Mouse (Mus musculus) megakaryocyte, embryonic 14.5 days (primary cell): ENCODE data around the gene Slc19a3.

ENCODE experiments used
- FLI1 ChIP-seq: IDR thresholded peaks from 2 replicates; pipeline ENCODE4 v1.6.1; 2012; ENCODE audit warnings: low read length, inconsistent platforms, mixed read lengths
- GATA1 ChIP-seq: IDR thresholded peaks from 3 replicates; pipeline ENCODE4 v1.6.1; 2012; ENCODE audit warnings: mixed read lengths, low read length, inconsistent platforms, borderline replicate concordance

GRCm38 (mm10) chr1:83015329-83015879, 22.8 kb downstream of the Slc19a3 start:
- TF ChIP-seq GATA1 (no peak), FLI1 (no peak)
